Mouse (Mus musculus): Measurements from ENCODE around the gene Larp4. TPM values are rescaled to one million over a fixed set of nuclear protein-coding genes. Genes with fewer than 3 reads are reported as not detected.
"Not testable (repeated sequence)": the region's sequence is repeated elsewhere in the genome, so short reads cannot be mapped to it uniquely, and the experiment has no call there.

Gene Larp4
- total RNA-seq (2015; ENCODE audit: low replicate concordance): 28.5 and 40.7 TPM in 2 replicates
- total RNA-seq (2017; ENCODE audit: low replicate concordance): 13.3 and 22.2 TPM in 2 replicates

DNA sequence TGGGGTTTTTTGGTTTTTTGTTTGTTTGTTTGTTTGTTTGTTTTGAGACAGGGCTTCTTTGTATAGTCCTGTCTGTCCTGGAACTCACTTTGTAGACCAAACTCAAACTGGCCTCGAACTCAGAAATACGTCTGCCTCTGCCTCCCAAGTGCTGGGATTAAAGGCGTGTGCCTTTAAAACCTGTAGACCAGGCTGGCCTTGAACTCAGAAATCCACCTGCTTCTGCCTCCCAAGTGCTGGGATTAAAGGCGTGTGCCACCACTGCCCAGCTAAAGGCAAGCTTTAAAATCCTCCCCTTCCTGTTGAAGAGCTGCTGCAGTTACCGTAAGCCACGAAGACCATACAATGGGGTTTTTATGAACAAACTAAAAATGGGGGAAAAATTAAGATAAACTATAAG lies at the start of gene Larp4:
Larp4 (plus strand) TSS at position 301 of the 400 bp plus-strand sequence.
- ATAC-seq (replicated peaks; ENCODE audit: low FRiP score, poor library complexity, severe bottlenecking): not testable (repeated sequence)

DNA sequence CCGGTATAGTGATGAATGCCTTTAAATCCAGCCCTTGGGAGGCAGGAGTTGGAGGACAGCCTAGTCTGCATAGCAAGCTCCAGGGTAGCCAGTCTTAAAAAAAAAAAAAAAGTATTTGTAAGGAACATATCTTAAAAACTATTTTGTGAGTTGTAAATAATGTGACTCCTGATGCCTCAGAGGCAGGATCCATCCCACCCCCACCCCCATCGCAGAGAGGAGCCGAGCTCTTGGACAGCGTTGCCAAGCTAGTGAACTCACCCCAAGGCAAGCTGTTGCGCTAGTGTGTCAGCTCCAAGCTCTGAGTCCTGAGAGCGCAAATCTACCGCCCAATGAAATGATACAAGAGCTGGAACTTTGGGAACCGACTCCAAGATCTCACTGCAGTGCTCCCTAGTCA lies 38.6 kb upstream of the Larp4 start:
- no peak for ATAC-seq (replicated peaks; ENCODE audit: low FRiP score, poor library complexity, severe bottlenecking)

DNA sequence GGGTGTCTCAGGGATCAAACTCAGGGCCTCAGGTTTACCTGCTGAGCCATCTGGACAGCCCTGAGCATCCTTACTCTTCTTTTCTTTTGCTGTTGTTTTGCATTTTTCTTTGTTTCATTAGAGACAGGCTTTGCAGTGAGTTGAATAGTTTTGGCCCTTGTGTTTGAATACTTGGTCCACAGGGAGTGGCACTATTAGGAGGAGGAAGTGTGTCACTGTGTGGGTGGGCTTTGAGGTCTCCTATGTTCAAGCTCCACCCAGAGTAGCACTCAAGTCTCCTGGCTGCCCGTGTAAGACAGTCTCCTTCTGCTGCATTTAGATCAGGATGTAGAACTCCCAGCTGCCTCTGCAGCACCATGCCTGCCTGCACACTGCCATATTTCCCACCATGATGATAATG lies 35.4 kb upstream of the Larp4 start:
- no peak for ATAC-seq (replicated peaks; ENCODE audit: low FRiP score, poor library complexity, severe bottlenecking)

DNA sequence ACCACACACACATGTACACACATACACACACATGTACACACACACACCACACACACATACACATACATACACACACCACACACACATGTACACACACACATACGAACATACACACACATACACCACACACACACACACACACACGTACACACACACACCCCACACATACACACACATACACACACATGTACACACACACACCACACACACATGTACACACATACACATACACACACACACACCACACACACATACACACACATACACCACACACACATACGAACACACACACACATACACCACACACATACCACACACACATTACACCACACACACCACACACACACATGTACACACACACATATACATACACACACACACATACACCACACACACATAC lies 33.2 kb upstream of the Larp4 start:
- no peak for ATAC-seq (replicated peaks; ENCODE audit: low FRiP score, poor library complexity, severe bottlenecking)

DNA sequence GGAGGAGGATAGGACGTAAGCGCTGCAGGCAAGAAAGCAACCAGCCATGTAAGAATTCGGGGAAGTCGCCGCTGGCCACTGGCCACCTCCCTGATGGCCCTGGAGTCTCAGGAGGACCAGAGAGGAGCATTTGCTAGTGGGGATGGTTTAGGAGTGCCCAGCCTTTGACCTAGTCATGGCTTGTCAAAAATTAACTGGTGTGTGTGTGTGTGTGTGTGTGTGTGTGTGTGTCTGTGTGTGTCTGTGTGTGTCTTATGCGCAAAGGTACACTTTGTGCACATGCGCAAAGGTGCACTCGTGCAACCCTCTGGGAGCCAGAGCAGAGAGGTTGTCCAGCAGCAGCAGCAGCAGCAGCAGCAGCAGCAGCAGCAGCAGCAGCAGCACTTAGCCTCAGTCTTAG lies 32.0 kb upstream of the Larp4 start:
- ATAC-seq (replicated peaks; ENCODE audit: low FRiP score, poor library complexity, severe bottlenecking): no peak

DNA sequence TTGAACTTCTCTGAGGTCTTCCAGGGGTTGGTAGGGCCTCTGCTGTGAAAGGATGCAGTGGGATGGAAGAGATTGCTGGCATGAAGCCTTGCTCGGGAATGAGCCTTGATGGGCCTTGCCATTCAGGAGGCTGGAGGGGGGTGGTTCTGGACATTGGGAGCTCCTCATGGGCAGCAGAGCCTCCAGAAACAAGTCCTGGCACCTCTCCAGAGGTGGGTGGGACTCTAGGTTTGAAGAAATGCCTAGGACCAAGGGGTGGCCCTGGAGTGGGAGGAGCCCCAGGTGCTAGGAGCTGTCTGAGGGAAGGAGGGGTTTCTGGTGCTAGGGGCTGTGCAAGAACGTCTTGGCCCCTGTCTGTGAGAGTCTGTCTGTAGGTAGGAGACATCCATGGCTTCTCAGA lies 29.4 kb upstream of the Larp4 start:
- ATAC-seq (replicated peaks; ENCODE audit: low FRiP score, poor library complexity, severe bottlenecking): no peak

DNA sequence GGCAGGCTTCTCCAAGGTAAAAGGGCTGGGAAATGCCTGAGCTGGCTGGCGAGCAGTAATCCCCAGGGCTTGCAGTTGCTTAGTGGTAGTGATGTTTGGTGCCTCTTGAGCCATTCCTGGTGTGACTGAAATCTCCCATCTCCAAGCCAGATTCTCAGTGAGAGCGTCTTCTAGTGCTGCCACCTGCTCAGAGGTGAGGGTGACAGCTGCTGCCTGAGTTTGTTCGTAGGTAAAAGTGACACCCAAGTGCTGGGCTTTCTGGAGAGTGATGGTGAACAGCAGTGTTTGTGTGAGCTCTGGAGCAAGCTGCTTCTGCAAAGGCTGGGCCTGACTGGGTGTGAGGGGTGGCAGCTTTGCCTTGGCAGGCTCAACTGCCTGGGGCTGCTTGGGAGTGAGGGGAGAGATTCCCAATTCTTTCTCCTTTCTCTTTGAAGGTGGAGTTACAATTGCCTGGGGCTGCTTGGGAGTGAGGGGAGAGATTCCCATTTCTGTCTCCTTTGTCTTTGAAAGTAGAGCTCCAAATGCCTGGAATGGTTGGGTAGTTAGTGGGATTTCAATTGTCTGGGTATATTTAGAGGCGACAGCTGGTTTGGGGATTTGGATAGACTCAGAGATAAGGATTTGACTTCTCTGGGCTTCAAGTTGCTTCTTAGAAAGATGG lies 28.8 kb upstream of the Larp4 start:
- no peak for ATAC-seq (replicated peaks; ENCODE audit: low FRiP score, poor library complexity, severe bottlenecking)

DNA sequence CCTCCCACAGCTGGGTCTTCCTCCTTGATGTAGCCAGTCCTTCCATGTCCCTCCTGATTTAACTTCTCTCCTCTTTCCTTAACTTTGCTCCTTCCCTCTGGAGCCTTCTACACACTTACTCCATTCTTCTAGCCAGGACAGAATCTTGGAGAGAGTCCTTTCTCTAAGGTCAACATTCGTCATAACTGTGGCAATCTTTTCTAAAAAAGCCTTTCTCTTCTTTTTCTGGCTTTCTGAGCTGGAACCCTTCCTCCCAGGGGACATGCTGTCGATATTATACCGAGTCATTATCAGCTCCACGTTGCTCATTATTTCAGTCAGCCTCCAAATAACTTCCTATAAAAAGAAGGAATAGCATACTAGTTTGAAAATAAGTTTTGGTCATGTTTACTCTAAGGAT lies 14.5 kb upstream of the Larp4 start:
- ATAC-seq (replicated peaks; ENCODE audit: low FRiP score, poor library complexity, severe bottlenecking): no peak

DNA sequence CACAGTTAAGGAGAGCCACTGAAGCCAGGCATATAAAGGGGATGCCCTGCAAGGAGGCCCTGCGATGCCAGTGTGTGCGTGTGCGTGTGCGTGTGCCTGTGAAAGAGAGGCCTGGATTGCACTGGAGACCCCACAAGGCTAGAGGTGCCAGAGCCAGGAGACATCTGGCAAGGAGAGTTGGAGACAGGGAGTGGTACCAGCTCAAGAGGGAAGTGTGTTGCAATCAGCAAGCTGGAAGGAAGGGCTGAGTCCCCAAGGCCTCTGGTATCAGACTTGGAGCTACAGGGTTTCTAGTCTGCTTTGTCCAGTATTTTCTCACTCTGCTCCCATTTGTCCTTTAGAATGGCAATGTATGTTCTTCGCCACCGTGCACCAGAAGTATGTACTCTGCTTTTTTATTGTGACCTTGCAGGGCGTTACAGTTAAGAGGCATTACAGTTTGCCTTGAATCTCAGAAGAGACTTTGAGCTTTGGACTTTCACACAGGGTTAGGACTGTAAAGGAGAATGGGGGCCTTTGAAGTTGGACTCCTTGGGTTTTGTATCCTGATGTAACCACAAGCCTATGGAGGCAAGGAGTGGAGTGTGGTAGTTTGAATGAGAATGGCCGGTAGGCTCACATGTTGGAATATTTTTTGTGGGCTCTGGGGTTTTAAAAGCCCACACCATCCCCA lies 4.6 kb upstream of the Larp4 start:
- no peak for ATAC-seq (replicated peaks; ENCODE audit: low FRiP score, poor library complexity, severe bottlenecking)

DNA sequence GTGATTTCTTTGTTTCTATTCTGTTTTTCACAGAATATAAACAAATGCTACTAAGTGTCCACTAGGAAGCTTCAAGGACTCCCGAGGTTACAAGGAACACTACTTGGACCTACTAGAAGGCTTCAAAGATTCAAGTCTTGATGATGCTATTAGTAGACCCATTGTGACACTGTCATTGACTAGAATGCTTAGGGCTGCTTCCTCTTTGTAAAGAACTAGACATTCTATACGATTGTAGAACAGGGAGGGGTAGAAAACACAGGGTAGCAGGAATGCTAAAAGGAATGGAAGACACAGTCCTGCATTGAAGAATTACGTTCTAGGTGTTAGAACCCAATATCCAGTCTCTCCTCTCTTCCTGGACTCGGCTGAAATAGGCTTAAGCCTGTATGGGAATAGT lies 2.9 kb upstream of the Larp4 start, which contains the start of gene Fam186a:
Fam186a (minus strand) TSS at position 101 of the 400 bp plus-strand sequence.
- no peak for ATAC-seq (replicated peaks; ENCODE audit: low FRiP score, poor library complexity, severe bottlenecking)

DNA sequence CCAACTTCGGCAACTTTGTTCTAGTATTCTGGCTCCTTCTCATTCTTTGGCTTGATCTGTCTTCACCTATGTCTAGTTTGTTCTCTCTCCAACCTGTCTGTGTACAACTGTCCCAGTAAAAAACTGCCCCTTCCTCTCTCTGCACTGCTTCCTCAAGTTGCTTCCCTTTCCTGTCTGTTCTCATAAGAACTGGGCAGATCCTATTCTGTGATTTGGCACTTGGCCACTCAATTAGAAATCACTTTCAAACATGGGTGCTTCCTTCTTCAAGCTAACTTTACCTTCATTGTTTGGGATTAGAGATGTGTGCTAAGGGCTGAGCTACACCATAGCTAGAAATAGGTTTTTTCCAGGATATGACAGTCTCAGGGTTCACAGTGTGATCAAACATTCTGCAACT lies 741 bp downstream of the Larp4 start:
- no peak for ATAC-seq (replicated peaks; ENCODE audit: low FRiP score, poor library complexity, severe bottlenecking)

DNA sequence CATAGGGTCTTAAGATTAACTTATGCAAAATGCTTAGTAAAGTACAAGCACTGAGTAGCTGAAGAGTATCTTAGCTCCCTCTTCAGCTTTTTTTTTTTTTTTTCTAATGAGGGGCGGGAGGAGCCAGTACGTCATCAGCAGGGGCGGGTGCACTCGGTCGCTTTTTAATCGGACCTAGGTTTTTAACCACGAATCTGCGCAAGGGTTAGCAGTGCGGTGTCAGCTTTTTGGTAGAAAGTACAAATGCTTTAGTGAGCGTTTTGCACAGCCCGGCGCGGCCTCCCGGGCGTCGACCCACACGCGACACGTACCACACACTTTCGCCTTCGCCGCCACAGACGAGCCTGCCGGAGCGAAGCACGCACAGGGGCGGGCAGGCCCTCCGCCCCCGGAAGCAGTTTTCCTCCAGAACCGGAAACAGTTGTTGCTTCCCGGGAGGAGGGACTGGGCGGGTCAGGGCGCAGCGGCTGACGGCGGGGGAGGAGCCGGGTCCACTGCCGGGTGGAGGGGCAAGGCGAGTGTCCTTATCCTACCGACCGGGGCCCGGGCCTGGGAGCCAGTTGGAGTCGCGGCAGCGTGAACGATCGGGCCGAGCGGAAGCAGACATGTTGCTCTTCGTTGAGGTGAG lies 2.6 kb downstream of the Larp4 start:
- ATAC-seq (replicated peaks; ENCODE audit: low FRiP score, poor library complexity, severe bottlenecking): peak; percentile 98

DNA sequence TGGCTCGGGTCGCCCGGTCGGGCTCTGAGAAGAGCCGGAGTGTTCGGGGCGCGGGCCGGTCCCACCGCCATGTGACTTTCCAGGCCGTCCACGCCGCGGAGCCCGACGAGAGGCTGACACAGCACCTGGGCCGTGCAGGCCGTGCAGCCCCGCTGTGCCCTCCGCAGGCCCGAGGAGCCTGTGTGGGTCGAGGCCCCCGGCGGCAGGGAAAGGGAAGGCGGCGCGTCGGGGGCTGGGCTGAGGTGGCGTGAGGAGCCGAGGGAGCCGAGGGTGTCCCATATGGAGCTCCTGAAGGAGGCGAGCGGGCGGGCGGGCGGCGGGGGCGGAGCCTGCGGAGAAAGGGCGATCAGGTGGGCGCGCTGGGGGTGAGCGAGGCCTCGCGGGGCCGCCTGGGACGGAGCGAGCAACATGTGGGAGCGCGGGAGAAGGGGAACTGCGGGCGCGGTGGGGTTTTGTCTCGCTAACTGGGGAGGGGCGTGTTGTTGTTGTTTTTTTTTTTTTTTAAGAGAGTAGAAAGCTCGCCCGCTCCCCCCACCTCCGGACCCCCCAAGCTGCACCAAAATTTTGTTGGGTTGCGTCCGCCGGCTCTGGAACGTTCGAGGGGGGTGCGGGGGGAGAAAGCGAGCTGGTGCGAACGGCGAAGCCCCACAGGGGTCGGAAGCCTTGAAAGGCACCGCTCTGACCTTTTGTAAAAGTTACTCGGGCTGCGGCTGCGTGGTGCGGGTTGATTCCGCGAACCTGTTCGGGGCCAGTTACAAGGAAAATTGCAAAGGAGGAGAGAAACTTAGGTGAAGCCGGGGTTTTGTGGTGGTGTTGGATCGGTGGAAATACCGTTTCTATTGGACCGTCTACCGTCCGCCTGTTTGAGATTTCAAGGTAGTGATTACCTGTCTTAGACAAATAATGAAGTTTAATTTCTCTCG lies 3.4 kb downstream of the Larp4 start:
- peak; percentile 52 for ATAC-seq (replicated peaks; ENCODE audit: low FRiP score, poor library complexity, severe bottlenecking)

DNA sequence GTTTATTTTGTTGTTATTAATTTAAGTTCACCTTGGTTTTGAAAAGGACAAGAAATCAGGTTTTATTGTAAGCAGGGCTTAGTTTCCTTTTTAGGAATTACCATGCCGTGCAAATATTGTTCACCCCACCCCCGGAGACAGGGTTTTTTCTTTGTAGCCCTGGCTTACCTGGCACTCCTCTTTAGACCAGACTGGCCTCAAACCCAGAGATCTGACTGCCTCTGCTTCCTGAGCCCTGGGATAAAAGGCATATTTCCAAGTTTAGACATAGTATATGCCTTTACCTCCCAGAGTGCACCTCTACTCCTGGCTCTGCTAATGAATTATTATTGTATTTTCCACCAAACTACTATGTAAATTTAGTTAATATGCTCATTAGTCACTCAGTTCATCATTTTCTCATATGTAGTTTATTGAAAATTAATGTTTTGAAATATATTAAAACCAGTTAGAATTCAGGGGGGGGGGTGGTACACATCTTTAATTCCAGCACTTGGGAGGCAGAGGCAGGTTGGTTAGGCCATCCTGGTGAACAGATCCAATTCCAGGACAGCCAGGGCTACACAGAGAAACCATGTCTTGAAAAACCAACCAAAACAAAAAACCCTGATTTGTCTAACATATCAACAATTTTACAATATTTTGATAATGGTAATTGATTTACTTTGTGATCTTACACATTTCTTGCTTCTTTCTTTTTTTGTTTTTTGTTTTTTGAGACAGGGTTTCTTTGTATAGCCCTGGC lies 4.8 kb downstream of the Larp4 start:
- no peak for ATAC-seq (replicated peaks; ENCODE audit: low FRiP score, poor library complexity, severe bottlenecking)

DNA sequence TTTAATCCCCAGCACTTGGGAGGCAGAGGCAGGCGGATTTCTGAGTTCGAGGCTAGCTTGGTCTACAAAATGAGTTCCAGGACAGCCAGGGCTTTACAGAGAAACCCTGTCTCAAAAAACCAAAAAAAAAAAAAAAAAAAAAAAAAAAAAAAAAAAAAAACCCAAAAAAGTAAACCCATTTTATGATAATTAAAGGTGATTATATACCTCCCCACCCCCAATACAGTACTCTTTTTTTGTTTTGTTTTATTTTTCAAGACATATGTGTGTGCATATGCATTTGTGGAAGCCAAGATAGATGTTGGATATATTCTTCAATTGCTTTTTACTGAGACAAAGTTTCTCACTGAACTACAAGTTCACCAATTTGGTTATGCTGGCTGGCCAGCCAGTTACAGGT lies 6.3 kb downstream of the Larp4 start:
- not testable (repeated sequence) for ATAC-seq (replicated peaks; ENCODE audit: low FRiP score, poor library complexity, severe bottlenecking)

DNA sequence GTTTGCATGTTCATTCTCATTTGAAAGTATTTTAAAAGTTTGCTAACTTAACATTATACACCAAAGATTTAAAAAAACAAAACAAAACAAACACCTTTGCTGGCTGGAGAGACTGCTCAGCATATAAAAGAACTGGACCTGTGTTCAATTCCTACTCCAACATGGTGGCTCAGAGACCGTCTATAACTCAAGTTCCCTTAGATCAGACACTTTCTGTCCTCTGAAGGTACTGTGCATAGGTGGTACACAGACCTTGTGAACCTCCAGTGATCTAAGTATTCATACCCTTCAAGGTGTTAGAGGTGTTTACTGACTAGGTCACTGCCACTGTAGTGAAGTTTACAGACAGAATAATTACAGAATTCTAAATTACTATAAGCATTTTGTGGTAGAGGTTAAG lies 9.4 kb downstream of the Larp4 start:
- no peak for ATAC-seq (replicated peaks; ENCODE audit: low FRiP score, poor library complexity, severe bottlenecking)

DNA sequence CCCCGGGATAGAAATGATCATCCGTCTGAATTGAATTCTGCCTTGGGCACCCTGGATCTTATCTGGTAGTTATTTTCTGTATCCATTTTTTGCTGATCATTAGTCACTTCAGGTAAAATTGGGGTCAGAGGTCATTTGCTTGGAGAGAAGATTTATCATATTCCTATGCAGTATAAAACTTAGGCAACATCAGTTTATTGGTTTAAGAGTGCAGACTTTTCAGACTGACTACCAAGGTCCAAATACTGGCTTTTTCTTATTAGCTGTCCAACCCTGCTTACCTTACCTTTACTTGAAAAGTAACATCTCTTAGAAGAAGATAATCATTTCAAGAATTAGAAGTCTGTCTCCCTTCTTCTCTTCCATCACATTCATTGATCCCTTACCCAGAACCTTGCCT lies 9.8 kb downstream of the Larp4 start:
- no peak for ATAC-seq (replicated peaks; ENCODE audit: low FRiP score, poor library complexity, severe bottlenecking)

DNA sequence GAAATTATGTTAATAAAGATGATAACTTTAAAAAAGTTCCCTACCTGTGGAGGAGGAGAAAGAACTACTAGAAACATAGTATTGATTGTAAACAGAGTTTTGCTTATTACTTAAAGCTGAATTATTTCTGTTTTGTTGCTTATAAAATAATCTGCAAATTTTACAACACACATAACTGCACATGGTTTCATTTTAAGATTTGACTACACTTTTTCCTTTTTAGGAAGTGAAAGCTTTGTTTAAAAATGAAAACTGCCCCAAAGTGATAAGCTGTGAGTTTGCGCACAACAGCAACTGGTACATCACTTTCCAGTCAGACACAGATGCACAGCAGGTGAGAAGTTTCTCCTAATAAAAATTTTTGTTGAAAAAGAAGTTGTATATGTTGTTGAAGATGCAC lies 23.2 kb downstream of the Larp4 start:
- ATAC-seq (replicated peaks; ENCODE audit: low FRiP score, poor library complexity, severe bottlenecking): no peak

DNA sequence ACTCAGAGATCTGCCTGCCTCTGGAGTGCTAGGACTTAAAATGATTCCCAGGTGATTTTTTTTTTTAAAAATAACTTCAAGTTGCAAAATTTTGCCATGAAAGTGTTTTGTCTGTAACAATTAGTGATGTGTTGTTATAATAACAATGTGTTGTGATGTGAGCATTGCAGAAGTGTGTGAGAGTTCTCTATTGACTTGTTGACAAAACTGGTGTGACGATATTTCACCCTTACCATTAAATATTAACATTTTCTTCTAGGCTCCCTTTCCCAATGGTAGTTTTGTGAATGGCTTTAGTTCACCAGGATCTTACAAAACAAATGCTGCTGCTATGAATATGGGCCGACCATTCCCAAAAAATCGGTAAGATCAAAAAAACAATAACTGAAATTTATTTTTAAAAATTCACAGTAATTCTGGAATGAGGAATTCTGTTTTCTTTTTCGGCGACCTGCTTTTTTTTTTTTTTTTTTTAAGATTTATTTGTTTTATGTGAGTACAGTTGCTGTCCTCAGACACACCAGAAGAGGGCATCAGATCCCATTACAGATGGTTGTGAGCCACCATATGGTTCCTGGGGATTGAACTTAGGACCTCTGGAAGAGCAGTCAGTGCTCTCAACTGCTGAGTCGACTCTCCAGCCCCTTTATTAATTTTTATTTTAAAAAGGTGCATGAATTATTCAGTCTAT lies 27.4 kb downstream of the Larp4 start:
- no peak for ATAC-seq (replicated peaks; ENCODE audit: low FRiP score, poor library complexity, severe bottlenecking)
